Comparison of ENCODE assay signal across 9 mouse cellular contexts in genomic region chr16:57243858-57244248, GRCm38 (mm10). TPM values are rescaled to one million over a fixed set of nuclear protein-coding genes. Genes with fewer than 3 reads are reported as not detected.
A peak's percentile ranks its signal among the peaks of the same experiment; 100 is the strongest.
DNase-seq lines count a peak whose midpoint lies in the region; ATAC-seq and TF ChIP-seq lines count a peak whose summit lies in the region.
"Had no signal": no experiment of that assay in that cellular context is flagged by ENCODE, and none has a peak within 500 bp of the region (broad histone marks: within the 10 kb centered on the region; RNA-seq: fewer than 3 reads in every experiment).

No protein-coding gene starts in this region.

- H3K27me3 ChIP-seq in E14TG2a.4 (ENCODE audit: insufficient read depth, low read length): no peaks in the 10 kb centered on the region
- H3K27me3 ChIP-seq in forebrain, embryonic 12.5 days: no peaks in the 10 kb centered on the region

- no peak overlapping the region for H3K27ac ChIP-seq in forebrain, embryonic 12.5 days
- no peak overlapping the region for H3K27ac ChIP-seq in layer of hippocampus, adult 2 months

- H3K36me3 ChIP-seq in E14TG2a.4 (ENCODE audit: insufficient read depth, low read length): no peaks in the 10 kb centered on the region
- no peaks in the 10 kb centered on the region for H3K36me3 ChIP-seq in forebrain, embryonic 12.5 days (replicated peaks)

- DNase-seq in c-Kit-positive CD71-negative TER-119-negative erythroid progenitor cells, embryonic 14.5 days (ENCODE audit: low read depth): peak; percentile 66
- peak; percentile 76 to 85 for DNase-seq in layer of hippocampus, adult 2 months (ENCODE audit: low spot score in 2 of 2)
- peak; percentile 92 for DNase-seq in lung, postnatal 10 days
- peak; percentile 76 for DNase-seq in ovary, postnatal 36 days (ENCODE audit: low spot score)
- DNase-seq in thymus, postnatal 10 days (ENCODE audit: low spot score in 2 of 2): peak; percentile 51 to 79

- no peak overlapping the region for H3K4me2 ChIP-seq in forebrain, embryonic 12.5 days

- ATAC-seq in forebrain, embryonic 12.5 days (ENCODE audit: low FRiP score): peak; percentile 57
- peak; percentile 68 to 69; a peak in 3 of 4 replicates for ATAC-seq in hematopoietic stem cell, adult 5-6 weeks (replicated peaks in 1 of 2; ENCODE audit: insufficient read depth in 1 of 2, low FRiP score in 2 of 2, low TSS enrichment in 1 of 2, low read depth in 1 of 2, poor library complexity in 2 of 2, severe bottlenecking in 2 of 2)

- H3K4me1 ChIP-seq in E14TG2a.4 (replicated peaks; ENCODE audit: low read depth, low read length): peaks cover 35% of the 10 kb centered on the region
- H3K4me1 ChIP-seq in forebrain, embryonic 12.5 days: no peaks in the 10 kb centered on the region

- no peaks in the 10 kb centered on the region for H3K9me3 ChIP-seq in E14TG2a.4 (ENCODE audit: low read length)
- H3K9me3 ChIP-seq in forebrain, embryonic 12.5 days: no peaks in the 10 kb centered on the region

- H3K9ac ChIP-seq in forebrain, embryonic 12.5 days: no peak overlapping the region

- peak; percentile 83 for TF ChIP-seq CTCF in E14TG2a.4 (conservative IDR thresholded peaks at IDR 0.05; ENCODE audit: low read length)
- peak; percentile 95 for TF ChIP-seq CTCF in layer of hippocampus, adult 2 months (conservative IDR thresholded peaks at IDR 0.05)

- no peak overlapping the region for H3K4me3 ChIP-seq in E14TG2a.4 (replicated peaks; ENCODE audit: low read length)
- no peak overlapping the region for H3K4me3 ChIP-seq in forebrain, embryonic 12.5 days (replicated peaks)
- H3K4me3 ChIP-seq in layer of hippocampus, adult 2 months: no peak overlapping the region

- WGBS in forebrain, embryonic 12.5 days: 13% methylated on average over 6 of the region's 6 CpGs

RNA-seq across cellular contexts. Expression of gene Tbc1d23, which starts 12.5 kb away (rescaled TPM):
- polyA plus RNA-seq in forebrain, embryonic 12.5 days (2016; fragmentation: Nextera tagmentation; extraction: Ambion mirVana): 29.9 and 34.4 TPM in 2 replicates
- total RNA-seq in hematopoietic stem cell, adult 5-6 weeks (2017): 47.8 and 74.7 TPM in 2 replicates
- total RNA-seq in layer of hippocampus, adult 2 months (2021): 10 to 100 TPM; 41.2 to 44.9 TPM

RNA-seq across cellular contexts. Expression of gene Tmem30c, which starts 48.8 kb away (rescaled TPM):
- 0.15 and 0.26 TPM in 2 replicates for polyA plus RNA-seq in forebrain, embryonic 12.5 days (2016; fragmentation: Nextera tagmentation; extraction: Ambion mirVana)
- total RNA-seq in hematopoietic stem cell, adult 5-6 weeks (2017): not detected in 2 replicates
- under 1 TPM; 0.23 to 0.44 TPM for total RNA-seq in layer of hippocampus, adult 2 months (2021)
- polyA plus RNA-seq: heart, embryonic 14.5 days had no signal
